Mouse (Mus musculus) cerebellum, adult (tissue): ENCODE data around the gene Zg16.
A peak's percentile ranks its signal among the peaks of the same experiment; 100 is the strongest.
"Not testable (repeated sequence)": the region's sequence is repeated elsewhere in the genome, so short reads cannot be mapped to it uniquely, and the experiment has no call there.

Experiments used
- ATAC-seq: cut with Nextera tagmentation; 2 replicates; pipeline ENCODE4 v1.9.2; 2017; ENCODE audit warnings: mild to moderate bottlenecking, moderate library complexity, mixed read lengths; ENCODE audit not compliant: insufficient number of reproducible peaks, low FRiP score, low TSS enrichment

Gene Zg16

DNA sequence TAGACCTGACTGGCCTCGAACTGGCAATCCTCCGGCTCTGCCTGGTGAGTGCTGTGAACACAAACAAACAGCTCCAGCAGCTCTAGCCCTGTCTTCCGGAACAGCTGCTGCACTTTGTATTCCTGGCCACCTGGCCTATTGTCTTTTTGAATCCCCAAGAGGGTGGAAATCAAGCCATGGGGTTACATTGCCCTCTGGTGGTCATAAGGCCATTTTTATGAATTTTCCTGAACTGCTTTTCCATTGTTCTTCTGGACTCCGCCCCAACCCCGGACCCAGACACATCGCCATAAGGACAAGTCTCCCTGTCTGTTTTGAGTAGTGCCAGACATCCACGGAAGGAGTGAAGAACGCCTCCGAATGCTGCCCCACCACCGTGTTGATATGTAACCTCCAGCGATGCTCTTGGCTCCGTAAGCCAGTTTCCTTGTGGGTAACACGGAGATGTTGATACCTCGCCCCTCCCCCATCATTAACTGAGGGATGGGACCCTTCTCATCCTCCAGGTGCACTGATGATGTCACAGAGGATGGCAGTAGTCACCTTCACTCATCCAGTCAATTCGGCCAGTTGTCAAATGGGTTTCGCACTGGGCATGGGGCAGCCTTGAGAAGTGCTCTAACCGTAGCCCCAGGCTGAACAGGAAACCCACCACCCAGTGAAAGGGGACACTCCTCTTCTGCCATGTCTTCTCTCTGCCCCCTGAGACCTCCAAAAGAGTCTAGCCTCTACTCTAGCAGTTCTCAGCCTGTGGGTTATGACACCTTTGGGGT lies 17.6 kb upstream of the Zg16 start:
- ATAC-seq = peak; percentile 84; the same call in 1 of the 2 replicates

DNA sequence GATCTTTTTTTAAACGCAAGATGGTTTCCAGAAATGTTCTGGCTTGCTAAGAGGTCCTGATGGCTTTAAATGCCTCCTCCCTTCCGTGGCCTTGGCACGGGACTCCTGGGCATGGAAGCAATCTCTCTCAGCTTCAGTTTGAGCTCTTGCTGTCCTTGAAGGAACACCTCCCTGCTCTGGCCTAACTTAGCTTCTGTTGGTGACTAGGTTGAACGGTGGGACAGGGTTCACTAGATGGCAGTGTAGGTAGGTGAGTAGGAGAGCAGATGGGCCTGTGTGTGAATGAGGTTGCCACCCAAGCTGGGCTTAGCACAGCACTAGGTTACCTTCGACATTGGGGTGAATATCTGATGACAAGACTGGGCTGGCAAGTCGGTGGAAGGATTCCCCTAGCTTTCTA lies 16.8 kb upstream of the Zg16 start:
- ATAC-seq = no peak

DNA sequence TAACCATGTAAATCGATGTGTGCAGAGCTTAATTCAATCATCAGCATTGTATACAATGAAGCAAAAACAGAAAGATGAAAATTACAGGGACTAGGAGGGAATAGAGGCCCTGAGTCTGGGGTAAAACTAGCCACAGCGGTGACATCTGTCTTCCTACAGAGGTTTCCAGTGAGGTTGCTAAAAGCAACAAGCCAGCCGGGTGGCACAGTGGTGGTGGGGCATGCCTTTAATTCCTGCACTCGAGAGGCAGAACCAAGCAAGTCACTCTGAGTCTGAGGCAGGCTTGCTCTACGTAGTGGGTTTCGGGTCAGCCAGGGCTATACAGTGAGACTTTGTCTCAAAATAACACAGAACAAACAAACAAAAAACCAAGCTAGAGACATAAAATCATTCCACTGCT lies 15.0 kb upstream of the Zg16 start:
- no peak for ATAC-seq

DNA sequence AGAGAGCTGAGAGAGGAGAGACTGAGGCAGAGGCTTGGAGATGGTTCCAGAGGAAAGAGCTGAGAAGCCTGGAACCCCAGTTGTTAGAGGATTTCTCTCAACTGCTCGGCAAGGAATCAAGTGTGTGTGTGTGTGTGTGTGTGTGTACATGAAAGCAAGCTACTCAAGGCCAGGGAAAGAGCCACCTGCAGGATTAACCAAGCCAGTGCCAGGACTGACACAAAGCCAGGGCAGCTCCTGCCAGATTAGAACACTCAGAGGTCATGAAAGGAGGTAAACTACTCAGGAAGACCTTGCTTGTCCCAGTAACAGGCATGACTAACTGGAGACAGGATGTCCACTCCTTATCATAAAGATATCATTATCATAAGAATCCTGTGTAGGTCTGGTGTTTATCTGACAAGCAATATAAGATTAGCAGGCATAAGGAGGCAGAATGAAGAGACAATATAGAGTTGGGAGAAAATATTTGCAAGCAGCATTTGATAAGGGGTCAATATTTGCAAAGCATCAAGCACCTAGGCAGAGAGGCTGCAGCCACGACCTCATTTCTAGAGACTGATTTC lies 14.4 kb upstream of the Zg16 start:
- ATAC-seq = no peak

DNA sequence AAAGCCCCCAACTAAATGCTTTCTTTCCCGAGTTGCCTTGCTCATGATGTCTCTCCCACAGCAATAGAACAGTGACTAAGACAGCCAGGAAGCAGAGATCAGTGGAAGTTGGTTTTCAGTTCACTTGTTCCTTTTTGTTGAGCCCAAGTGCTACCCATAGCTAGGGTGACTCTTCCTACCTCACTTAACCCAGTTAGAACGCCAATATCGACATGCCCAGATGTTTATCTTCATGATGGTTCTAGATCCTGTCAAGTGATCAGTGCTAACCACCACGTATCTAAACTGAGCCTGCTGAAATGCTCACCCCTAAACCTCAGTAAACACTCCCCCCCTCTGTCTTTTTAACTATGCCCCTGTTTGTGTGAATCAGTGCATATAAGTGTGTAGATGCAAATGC lies 12.4 kb upstream of the Zg16 start:
- ATAC-seq = no peak

DNA sequence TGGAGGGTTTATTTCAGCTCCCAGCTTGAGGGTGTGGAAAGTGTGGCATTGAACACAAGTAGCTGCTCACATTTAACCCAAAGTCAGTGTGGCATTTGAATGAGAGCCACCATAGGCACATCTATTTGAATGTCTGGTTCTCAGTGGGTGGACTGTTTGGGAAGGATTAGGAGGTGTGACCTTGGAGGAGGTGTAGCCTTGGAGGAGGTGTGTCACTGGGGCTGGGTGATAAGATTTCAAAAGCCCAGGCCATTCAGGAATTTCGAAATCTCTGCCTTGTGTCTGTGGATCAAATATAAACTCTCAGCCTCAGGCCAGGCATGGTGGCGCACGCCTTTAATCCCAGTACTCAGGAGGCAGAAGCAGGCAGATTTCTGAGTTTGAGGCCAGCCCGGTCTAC lies 11.8 kb upstream of the Zg16 start:
- ATAC-seq = no peak

DNA sequence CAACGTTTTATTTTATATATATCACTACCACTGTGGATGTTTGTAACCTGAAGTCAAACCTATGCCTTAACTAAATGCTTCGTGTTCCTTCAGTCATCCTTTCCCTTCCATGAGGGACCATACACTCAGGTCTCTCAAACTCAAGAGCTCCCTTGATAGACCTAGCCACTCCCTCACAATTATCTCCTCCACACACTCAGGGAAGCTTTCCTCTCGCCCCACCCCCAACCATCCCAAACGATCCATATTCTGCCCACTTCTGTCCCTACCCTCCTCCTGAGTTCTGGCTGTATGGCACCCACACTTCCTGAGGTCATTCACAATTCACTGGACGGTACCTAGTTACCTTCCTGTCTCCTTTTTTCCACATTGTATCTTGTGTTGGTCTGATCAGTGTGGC lies 11.4 kb upstream of the Zg16 start:
- no peak for ATAC-seq

DNA sequence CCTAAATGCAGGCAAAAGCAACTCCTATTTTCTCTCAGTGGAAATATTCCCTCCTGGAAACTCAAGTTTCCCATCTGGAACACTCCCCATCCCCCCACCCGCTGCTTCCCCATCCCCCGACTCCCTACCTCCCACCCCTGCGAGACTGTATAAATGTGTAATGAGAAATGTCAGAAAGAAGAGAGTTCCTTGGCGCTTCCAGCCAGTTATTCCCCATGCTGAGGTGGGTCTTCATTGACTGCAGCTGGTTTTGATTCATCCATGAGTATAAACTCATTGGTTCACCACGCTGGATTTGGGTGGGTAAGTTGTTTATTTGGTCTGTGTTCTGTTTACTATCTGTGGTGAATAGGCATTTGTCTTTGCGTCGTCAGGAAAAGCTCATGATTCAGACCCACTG lies 9.3 kb upstream of the Zg16 start:
- ATAC-seq = no peak

DNA sequence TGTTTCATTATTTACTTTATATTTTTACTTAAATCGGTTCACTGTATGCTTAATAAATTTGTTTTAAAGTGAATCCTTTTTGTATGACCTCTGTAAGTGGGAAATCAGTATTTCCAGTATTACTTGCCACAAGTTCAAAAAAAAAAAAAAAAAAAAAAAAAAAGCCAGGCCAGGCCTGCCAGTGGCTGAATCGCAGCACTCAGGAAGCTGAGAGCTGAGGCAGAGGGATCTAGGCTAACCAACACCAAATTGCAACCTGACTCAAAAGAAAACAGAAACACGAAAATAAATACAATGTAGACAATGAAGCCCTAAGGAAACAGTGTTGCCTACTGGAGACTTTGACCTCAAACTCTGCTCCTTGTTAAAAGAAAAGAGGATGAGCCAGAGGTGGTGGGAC lies 6.8 kb upstream of the Zg16 start:
- ATAC-seq = no peak

DNA sequence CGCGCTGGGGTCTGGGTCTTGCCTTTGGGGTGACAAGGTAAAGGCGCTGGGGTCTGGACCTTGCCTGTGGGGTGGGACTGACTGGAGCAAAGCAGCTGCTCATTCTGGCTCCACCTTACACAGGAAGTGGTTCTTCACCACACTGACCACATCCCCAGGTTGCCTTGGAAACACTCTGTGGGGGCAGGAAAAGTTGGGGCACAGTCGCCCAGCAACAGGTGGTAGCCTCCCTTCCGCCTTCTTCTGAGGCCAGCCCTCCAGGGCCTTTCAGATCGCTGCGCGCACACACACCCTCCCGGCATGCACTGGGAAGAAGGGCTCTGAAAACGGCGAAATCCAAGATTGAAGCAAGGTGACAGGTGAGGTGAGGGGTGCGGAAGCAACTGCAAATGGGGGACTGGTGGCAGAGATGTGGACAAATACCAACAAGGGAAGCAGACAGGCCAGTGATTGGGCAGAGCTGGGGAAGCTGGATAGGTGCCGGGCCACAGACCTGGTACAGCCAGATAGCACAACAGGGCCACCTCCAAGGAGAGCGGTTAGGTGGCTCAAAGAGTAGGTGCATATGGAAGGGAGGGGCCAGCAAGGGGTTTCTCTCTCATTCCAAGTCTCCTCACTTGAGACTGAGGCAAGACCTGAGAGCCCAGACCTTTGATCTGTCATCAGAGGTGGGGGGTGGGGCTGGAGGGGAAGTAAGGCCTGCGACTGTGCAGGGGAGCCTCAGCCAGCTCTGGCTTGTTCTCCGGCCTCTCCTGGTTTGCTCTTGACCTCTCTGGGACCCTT lies 4.2 kb upstream of the Zg16 start, which contains the start of gene AI467606:
AI467606 (plus strand) TSS at position 246 of the 783 bp plus-strand sequence.
- ATAC-seq = no peak

DNA sequence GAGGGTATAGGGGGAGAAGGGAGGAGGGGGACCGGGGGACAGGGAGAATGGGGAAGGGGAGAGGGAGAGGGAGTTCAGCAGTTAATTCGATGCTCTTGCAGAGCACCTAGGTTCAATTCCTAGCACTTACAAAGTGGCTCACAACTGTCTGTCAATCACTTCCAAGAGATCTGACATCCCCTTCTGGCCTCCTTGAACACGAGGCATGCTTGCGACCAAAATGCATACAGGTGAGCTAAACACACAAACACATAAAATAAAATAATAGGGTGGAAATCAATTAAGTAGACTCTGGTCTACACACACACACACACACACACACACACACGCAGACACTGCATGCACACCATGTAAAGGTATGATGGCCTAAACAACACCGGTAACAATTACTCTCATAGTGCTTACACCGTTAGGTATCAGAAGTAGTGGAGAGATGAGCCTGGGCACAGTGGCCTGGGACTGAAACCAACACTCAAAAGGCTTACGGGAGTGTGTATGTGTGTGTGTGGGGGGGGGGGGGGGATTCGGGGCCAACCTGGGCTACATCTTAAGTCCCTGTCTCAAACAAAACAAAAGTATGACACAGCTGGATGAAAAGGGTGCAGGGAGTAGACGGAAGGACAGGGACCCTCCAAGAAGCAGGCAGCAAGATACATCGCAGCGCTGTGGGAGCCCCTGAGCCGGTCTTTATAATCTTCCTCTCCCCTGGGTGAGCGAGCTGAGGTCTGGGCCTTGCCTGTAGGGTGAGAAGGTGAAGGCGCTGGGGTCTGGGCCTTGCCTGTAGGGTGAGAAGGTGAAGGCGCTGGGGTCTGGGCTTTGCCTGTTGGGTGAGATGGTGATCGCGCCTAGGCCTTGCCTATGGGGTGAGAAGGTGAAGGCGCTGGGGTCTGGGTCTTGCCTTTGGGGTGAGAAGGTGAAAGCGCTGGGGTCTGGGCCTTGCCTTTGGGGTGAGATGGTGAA lies 3.3 kb upstream of the Zg16 start:
- ATAC-seq = no peak

DNA sequence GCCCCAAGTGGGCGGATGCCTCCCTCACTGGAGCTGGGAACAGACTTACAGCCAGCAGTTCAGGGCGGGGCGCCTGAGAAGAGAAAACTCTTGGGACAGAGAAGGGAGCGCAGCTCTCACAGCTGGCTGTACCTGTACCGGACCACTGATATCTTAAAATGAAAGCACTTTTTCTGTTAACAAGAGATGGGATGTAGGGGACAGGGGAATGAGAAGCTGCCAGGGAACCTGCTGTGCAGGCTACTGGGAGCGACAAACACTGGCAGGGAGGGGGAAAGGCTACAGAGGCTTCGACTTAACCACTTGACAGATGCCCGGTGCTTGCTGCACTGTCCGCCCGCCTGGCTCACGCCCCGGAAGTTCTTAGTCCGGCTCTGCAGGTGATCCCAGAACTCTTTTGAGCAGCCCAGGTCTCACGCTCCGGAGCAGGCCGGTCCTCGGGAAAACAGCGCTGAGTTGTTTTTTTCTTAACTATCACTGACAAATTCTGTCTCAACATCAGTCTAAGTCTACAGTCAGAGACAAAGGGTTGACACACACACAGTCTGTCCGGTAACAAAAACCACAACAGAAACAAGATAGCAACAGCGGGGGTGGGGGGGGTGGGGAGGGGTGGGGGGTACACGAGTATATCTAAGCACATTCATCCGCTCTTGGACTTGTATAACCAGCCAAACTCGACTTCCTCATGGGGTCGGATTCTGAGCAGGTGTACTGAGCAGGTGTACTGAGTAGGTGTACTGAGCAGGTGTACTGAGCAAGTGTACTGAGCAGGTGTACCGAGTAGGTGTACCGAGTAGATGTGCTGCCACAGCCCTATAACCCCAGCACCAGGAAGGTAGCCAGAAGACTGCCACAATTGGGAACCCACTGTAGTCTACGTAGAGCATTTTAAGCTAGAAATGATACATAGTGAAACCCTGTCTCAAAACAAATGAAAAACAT lies 2.0 kb upstream of the Zg16 start:
- ATAC-seq = no peak

DNA sequence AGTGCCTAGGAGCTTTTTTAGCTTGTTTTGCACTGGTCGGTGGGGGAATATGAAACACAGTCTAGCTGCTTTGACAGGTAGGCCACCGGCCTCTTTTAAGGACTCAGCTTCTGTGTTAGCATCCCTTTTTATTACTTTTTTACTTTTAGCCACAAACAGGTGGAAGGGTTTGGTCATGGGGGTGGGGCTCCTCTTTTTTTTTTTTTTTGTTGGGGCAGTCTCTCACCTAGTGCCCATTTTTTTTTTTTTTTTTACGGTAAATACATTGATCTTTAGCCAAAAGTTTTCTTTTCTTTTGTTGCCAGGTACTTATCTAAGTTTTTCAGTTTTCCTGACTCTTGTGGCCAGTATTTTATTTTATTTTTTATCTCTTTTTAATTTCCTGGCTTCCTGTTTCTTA lies 955 bp upstream of the Zg16 start:
- ATAC-seq = no peak

DNA sequence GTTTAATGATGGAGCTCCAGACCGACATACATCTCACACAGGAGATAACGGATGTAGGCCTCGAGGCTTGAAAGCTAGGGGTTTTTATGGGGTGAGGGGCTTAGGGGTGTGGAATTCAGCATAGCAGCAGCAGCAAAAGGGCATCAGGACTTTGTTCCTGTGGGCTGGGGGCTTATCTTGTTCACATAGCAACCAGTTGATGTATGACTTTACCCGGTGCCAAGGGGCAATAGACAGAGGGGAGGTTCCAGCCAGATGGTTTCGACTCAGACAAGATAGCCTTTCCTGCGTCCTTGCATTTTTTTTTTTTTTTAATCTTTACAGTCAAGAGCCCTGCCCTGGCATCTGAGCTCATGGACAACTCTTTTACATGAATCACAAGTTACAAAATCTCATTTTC lies 1.4 kb downstream of the Zg16 start:
- ATAC-seq = not testable (repeated sequence)

DNA sequence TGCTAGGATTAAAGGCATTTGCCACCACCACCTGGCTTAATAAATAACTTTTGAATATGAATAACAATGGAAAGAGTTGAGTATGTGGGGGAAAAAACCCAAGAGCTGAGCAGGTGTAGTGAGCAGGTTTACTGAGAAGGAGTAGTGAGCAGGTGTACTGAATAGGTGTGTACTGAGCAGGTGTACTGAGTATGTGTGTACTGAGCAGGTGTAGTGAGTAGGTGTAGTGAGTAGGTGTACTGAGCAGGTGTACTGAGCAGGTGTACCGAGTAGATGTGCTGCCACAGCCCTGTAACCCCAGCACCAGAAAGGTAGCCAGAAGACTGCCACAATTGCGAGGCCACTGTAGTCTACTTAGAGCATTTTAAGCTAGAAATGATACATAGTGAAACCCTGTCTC lies 2.3 kb downstream of the Zg16 start:
- no peak for ATAC-seq

DNA sequence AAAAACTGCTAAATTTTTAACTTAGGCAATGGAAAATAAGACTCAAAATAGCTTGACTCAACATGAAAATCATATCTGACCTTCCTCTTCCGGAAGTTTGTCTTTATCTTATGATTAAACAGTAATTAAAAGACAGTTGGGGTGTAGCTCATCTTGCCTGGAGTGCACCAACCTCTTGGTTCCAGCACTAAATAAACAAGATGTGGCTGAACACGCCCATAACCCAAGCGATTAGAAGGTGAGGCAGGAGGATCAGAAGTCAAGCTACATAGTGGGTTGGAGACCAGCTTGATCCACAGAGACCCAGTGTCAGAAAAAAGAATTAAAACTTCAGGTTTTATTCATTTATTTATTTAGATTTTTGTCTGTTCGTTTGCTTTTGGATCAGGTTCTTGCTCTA lies 3.4 kb downstream of the Zg16 start:
- ATAC-seq = no peak

DNA sequence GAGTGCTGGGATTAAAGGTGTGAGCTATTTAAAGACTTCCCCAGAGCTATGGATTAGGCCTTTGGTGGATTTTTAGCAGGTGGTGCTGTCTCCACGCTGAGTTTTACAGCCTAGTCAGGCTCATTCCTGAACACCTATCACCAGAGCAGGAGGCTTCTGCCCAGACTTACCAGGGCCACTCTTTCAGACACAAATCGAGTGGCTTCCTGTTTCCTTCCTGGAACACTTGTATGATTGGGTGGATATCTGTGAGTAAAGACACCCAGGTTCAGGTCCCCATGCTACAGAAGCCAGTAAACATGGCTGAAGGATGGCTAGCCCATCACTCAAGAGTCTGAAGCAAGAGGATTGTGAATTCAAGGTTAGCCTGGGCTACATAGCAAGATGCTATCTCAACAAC lies 4.1 kb downstream of the Zg16 start:
- no peak for ATAC-seq

DNA sequence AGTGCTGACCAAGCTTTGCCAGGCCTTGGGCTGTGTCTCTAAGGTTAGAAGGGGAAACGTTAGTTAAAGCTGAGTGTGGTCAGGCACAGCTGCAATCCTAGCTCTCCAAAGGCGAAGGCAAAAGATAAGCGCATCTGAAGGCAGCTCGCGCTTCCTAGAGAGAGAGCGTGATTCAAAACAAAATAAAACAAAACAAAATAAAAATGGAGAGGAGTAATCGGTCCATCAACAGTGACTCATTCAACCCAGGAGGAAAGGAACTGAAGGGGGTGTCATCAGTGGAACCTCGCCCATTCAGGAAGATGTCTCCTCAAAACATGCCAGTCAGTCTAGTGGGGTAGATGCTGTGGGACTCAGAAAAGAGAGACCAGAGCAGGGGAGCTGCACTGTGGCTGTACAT lies 4.9 kb downstream of the Zg16 start:
- ATAC-seq = no peak

DNA sequence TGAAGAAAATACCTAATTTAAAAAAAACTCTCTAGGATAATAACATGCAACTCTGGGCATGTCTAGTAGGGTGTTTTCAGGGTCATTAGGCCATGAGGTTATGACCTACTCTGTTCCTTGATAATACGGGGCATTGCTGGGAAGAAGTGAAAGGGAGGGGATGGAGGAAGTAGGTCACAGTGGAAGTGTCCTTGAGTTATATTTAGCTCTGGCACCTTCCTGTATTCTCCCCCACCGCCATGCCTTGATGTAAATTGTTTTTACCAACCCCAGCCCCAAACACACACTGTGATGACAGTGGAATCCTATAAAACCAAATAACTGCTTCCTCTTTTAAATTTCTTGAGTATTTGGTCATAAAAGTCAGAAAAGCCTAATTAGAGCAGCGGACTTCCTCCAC lies 7.1 kb downstream of the Zg16 start:
- ATAC-seq = no peak
